Mouse (Mus musculus) small intestine, adult 2 months (tissue): Measurements from ENCODE around the gene Car11.
"Not testable (repeated sequence)": the region's sequence is repeated elsewhere in the genome, so short reads cannot be mapped to it uniquely, and the experiment has no call there.

Experiments
- CTCF ChIP-seq: fragments of 200-500 bp; IDR thresholded peaks from 2 replicates; pipeline ENCODE4 v1.5.1; 2012; ENCODE audit warnings: low read depth, mild to moderate bottlenecking, control low read depth, inconsistent platforms, low read length, moderate library complexity, mixed read lengths; ENCODE audit not compliant: insufficient replicate concordance, insufficient read length; ENCODE audit errors: extremely low read depth
- POLR2A ChIP-seq: fragments of 200-500 bp; IDR thresholded peaks from 2 replicates; pipeline ENCODE4 v1.6.1; 2012; ENCODE audit warnings: low read depth, mild to moderate bottlenecking, control low read depth, inconsistent platforms, low read length, moderate library complexity

DNA sequence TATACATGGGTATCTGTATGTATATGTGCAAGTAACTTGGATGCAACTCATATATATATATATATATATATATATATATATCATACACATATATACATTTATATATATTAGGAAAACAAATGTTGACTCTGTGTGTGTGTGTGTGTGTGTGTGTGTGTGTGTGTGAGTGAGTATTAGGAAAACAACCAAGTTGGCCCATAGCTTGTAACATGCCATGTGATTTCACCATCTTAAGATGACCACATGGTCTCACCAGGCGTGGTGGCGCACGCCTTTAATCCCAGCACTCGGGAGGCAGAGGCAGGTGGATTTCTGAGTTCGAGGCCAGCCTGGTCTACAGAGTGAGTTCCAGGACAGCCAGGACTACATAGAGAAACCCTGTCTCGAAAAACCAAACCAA lies 37.9 kb upstream of the Car11 start:
- not testable (repeated sequence) for TF ChIP-seq CTCF, POLR2A
